Mouse (Mus musculus): Measurements from ENCODE around the gene Ddi2. TPM values are rescaled to one million over a fixed set of nuclear protein-coding genes. Genes with fewer than 3 reads are reported as not detected.
A peak's percentile ranks its signal among the peaks of the same experiment; 100 is the strongest.

The Ddi2 gene
- polyA plus RNA-seq, 1 experiment from 2014 or later = 16.0 TPM

DNA sequence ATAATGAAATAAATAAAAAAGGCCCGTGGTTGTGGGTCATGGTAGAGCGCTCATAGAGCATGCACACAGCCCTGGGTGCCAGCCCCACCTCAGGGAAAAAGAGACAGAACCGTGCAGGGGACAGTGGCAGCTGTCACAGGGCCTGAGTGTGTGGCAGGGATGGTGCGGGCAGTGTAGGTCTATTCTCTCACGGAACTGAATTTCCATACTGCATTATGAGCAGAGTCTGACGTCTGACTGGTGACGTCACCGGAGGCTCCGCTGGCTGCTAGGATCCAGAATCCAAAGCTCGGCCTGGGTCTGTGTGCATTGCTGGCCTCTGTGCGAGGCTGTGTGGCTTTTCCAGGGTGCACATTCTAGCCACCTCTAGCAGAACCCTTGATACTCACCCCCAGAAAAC, 62.3 kb downstream of the Ddi2 start:
- H3K9ac ChIP-seq = peak overlapping the region; percentile 35; the same call in 1 of the 2 replicates
- 80% methylated on average over 11 of the region's 11 CpGs for WGBS
- no peak overlapping the region for H3K27ac ChIP-seq
- H3K4me1 ChIP-seq (replicated peaks) = peaks cover 32% of the 10 kb centered on the region
- no peak overlapping the region for H3K4me3 ChIP-seq
- no peak for ATAC-seq (ENCODE audit: low FRiP score)
- H3K27me3 ChIP-seq = no peaks in the 10 kb centered on the region
- H3K4me2 ChIP-seq = no peak overlapping the region
- no peaks in the 10 kb centered on the region for H3K9me3 ChIP-seq
- peaks cover 23% of the 10 kb centered on the region for H3K36me3 ChIP-seq

DNA sequence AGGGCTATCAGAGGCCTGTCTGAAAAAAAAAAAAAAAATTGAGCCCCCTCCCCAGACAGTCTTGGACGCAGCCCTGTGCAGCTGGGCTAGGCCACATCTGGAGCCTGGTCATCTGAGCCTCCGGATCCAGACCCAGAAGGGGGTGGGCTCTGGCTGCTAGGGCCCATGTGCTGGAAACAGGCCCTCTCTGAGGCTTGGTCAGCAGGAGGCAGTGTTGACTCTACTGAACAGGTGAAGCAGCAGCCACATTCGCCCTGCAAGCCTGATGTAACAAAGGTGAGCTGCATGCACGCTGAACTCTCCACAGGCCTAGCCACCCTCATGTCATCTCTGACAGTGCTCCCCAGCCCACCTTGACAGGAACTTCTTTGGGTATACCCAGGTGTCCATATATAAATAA, 63.5 kb downstream of the Ddi2 start:
- no peaks in the 10 kb centered on the region for H3K27me3 ChIP-seq
- no peak for ATAC-seq (ENCODE audit: low FRiP score)

DNA sequence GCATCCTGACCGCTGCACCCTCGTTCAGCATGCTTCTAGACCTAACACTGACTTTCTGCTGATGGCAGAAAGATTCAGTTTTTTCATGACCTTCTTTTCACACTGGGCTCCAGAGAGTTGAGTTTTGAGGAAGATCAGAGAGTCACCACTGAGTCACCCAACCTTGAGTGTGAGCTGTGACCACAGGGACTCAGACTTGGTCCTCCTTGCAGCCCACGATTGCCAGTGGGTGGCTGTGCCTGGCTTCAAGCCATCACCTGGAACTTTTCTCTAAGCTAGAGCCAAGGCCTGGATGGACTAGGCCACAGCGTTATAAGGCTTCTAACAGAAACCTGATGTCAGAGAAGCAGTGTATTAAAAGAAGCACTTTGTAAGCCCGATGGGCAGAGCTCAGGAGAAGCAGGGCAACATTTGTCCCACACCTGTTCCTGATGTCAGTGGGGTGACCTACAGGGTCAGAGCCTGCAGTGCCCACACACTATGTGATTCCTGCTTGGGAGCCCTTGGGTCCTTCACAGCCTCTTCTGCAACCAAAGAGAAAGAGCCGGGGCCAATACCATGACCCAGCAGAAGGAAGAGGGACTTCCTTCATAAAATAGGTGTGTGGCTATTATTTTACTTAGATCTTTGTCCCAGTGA, 64.3 kb downstream of the Ddi2 start:
- 93% methylated on average over 6 of the region's 6 CpGs for WGBS

More for the DNA sequence above, 63.5 kb downstream of the Ddi2 start:
- Histone ChIP-seq H3K9ac (no peak overlapping the region), H3K27ac (no peak overlapping the region), H3K36me3 (peaks cover 23% of the 10 kb centered on the region), H3K9me3 (no peaks in the 10 kb centered on the region), H3K4me1 (replicated peaks) (peaks cover 30% of the 10 kb centered on the region), H3K4me3 (no peak overlapping the region), H3K4me2 (no peak overlapping the region)
- WGBS = 68% methylated on average over 4 of the region's 4 CpGs

DNA sequence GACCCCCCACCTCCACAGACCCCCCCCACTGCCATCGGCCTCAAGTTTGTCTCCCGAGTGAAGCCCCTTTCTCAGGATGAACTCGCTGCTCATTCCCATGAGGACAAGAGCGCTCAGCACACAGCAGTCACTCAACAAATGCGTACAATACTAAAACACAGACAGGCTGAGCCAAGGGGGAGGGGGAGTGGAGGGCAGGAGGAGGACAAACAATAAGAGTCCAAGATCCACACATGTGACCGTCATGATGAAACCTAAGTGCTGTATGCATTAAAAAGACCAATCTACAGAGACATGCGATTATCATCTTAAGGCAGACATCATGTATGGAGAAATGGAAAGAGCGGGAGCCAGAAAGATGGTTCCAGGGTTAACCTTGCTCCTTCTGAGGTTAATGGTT, 66.3 kb downstream of the Ddi2 start:
- ATAC-seq (ENCODE audit: low FRiP score) = no peak
- Histone ChIP-seq H3K4me3 (no peak overlapping the region), H3K4me1 (replicated peaks) (peaks cover 34% of the 10 kb centered on the region), H3K4me2 (no peak overlapping the region), H3K27ac (peak overlapping the region; percentile 52; the same call in 1 of the 2 replicates), H3K36me3 (peaks cover 37% of the 10 kb centered on the region), H3K27me3 (no peaks in the 10 kb centered on the region), H3K9me3 (no peaks in the 10 kb centered on the region), H3K9ac (no peak overlapping the region)
- WGBS = 60% methylated on average over 8 of the region's 8 CpGs

More for the DNA sequence above, 64.3 kb downstream of the Ddi2 start:
- Histone ChIP-seq H3K27me3 (no peaks in the 10 kb centered on the region), H3K9me3 (no peaks in the 10 kb centered on the region), H3K27ac (no peak overlapping the region), H3K4me3 (no peak overlapping the region), H3K4me1 (replicated peaks) (peaks cover 31% of the 10 kb centered on the region), H3K36me3 (peaks cover 25% of the 10 kb centered on the region), H3K9ac (no peak overlapping the region), H3K4me2 (no peak overlapping the region)
- ATAC-seq (ENCODE audit: low FRiP score) = no peak

DNA sequence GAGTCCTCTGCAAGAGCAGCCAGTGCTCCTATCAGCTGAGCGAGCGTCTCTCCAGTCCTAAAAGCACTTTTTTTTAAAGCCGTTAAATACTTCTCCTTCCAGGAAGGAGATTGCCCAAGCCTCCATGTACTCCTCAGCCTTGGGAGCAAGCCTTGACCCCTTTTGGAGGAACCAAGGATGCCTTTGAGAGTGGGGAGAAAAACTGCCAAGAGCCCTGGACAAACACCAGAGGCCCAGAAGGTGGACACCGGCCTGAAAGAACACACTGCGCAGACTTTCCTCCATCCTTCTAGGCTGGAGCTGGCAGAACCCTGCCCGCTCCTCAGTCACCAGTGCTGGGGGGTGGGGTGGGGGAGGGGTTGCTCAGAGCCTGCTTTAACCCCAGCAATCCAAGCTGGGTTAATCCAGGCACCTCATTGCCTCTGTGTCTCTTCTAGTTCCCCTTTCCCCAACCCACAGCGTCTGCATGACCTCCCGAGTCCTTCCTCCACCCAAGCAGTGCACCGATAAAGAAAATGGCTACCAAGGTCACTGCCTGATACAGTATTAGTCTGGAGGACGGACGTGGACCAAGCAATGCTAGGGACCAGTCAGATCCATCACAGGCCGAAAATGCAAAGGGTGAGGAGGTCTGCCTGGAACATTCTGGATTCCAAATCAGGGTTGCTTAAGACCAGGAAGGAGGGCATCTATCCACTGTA, 67.2 kb downstream of the Ddi2 start:
- WGBS = 86% methylated on average over 12 of the region's 12 CpGs
- H3K27ac ChIP-seq = no peak overlapping the region

DNA sequence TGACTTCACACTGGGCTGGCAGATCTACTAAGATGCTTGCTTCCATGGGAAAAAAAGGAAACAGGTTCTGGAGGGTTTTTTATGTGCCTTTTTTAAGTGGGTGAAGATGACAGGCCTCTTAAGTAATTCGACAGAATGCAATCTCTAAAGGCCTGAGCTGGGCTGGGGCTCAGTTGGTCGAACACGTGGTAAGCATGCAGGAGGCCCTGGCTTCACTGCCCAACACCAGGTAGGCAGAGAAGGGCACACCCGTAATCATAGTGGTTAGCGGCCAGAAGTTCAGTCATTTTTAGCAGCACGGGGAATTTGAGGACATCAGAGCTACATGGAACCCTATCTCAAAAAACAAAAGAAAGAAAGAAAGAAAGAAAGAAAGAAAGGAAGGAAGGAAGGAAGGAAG, 68.7 kb downstream of the Ddi2 start:
- 92% methylated on average over 6 of the region's 6 CpGs for WGBS
- ATAC-seq (ENCODE audit: low FRiP score) = no peak
- Histone ChIP-seq H3K9ac (peak overlapping the region; percentile 24; the same call in 1 of the 2 replicates), H3K4me2 (no peak overlapping the region), H3K27ac (peak overlapping the region; percentile 66), H3K27me3 (no peaks in the 10 kb centered on the region), H3K36me3 (peaks cover 25% of the 10 kb centered on the region), H3K4me1 (replicated peaks) (peaks cover 45% of the 10 kb centered on the region), H3K4me3 (no peak overlapping the region), H3K9me3 (no peaks in the 10 kb centered on the region)

More for the DNA sequence above, 67.2 kb downstream of the Ddi2 start:
- H3K27me3 ChIP-seq = no peaks in the 10 kb centered on the region
- no peak overlapping the region for H3K9ac ChIP-seq
- H3K4me1 ChIP-seq (replicated peaks) = peaks cover 41% of the 10 kb centered on the region
- no peak overlapping the region for H3K4me3 ChIP-seq
- H3K4me2 ChIP-seq = no peak overlapping the region
- no peak for ATAC-seq (ENCODE audit: low FRiP score)
- H3K36me3 ChIP-seq = peaks cover 37% of the 10 kb centered on the region
- no peaks in the 10 kb centered on the region for H3K9me3 ChIP-seq

DNA sequence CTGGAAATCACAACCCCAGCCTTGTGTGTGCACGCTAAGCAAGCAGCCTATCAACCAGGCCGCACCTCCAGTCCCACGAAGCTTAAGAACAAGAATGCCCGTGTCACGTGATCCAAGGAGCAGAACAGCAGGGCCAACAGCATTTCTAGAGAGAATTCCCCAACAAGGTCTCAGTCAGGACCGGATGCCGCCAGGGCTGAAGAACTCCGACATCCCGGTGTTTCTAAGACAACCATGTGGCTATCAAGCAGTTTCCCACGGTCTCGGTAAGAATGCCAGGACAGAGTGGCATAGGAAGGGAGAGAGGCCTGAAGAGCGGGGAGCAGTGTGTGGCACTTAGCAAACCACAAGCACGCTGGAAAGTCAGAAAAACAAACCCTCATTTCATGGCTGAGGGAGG, 69.4 kb downstream of the Ddi2 start:
- Histone ChIP-seq H3K9ac (peak overlapping the region; percentile 24; the same call in 1 of the 2 replicates), H3K36me3 (peaks cover 26% of the 10 kb centered on the region), H3K27me3 (no peaks in the 10 kb centered on the region), H3K4me3 (no peak overlapping the region), H3K4me2 (no peak overlapping the region), H3K27ac (peak overlapping the region; percentile 66), H3K4me1 (replicated peaks) (peaks cover 52% of the 10 kb centered on the region), H3K9me3 (no peaks in the 10 kb centered on the region)
- ATAC-seq (ENCODE audit: low FRiP score) = no peak
- 88% methylated on average over 13 of the region's 13 CpGs for WGBS

DNA sequence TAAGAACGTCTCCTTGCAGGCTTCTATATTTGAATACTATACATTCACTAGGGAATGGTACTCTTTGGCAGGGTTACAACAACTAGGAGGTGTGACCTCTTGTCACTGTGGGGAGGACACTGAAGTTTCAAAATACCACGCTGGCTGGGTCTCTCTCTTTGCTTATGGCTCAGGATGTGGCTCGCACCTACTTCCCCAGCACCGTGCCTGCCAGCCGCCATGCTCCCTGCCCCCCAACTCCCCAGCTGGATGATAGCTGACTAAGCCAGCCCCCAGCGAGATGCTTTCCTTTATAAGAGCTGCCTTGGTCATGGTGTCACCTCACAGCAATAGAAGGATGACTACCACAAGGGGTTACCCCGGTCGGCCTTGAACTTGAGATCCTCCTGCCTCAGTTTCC, 70.2 kb downstream of the Ddi2 start:
- no peak overlapping the region for H3K4me2 ChIP-seq
- no peak for ATAC-seq (ENCODE audit: low FRiP score)
- H3K9ac ChIP-seq = no peak overlapping the region
- 95% methylated on average over 8 of the region's 8 CpGs for WGBS
- H3K4me1 ChIP-seq (replicated peaks) = peaks cover 55% of the 10 kb centered on the region
- H3K9me3 ChIP-seq = no peaks in the 10 kb centered on the region
- no peak overlapping the region for H3K27ac ChIP-seq
- peaks cover 29% of the 10 kb centered on the region for H3K36me3 ChIP-seq
- no peaks in the 10 kb centered on the region for H3K27me3 ChIP-seq
- no peak overlapping the region for H3K4me3 ChIP-seq

DNA sequence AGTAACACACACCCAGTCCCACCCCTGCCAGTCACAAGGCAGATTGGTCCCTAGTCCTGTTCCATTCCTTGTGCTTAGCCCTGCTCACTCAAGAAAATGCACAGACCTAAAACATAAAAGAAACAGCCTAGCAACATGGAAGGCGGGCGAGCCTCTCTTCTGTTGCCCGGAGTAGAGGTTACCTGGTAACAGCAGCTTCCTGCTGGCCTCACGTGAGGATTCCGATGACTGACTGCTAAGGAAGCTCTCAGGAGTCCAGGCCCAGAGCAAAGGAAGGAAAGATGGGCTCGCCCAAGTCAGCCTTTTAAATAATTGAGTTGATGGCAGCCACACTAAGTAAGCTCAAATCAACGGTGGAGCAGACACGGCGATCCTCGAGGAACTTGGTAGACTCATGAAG, 71.3 kb downstream of the Ddi2 start:
- ATAC-seq (ENCODE audit: low FRiP score) = no peak
- WGBS = 83% methylated on average over 10 of the region's 10 CpGs
- H3K9me3 ChIP-seq = no peaks in the 10 kb centered on the region
- no peaks in the 10 kb centered on the region for H3K27me3 ChIP-seq
- H3K27ac ChIP-seq = peak overlapping the region; percentile 15; the same call in 1 of the 2 replicates
- H3K4me2 ChIP-seq = no peak overlapping the region
- no peak overlapping the region for H3K4me3 ChIP-seq
- peaks cover 49% of the 10 kb centered on the region for H3K4me1 ChIP-seq (replicated peaks)
- no peak overlapping the region; the same call in 1 of the 2 replicates for H3K9ac ChIP-seq
- H3K36me3 ChIP-seq = peaks cover 32% of the 10 kb centered on the region

DNA sequence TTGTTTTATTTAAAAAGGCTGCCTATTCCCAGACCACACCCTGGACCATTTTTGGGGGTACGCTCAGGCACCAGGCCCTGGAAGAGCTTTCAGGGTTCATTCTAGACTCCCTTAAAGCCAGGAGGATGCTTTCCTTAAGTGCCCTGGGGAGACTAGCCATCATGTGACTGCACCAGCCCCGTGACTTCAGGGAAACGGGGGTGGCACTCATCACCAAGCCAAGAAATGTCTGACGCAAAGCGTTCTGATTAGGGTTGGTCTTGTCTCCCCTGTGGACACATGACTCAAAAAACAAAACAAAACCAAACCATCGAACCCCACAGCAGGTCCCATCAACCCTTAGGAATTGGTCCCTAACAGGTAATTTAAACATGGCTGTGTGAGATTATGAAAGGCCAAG, 71.9 kb downstream of the Ddi2 start:
- H3K9me3 ChIP-seq = no peaks in the 10 kb centered on the region
- peaks cover 32% of the 10 kb centered on the region for H3K36me3 ChIP-seq
- peaks cover 47% of the 10 kb centered on the region for H3K4me1 ChIP-seq (replicated peaks)
- no peaks in the 10 kb centered on the region for H3K27me3 ChIP-seq
- H3K4me3 ChIP-seq = no peak overlapping the region
- H3K4me2 ChIP-seq = no peak overlapping the region
- H3K27ac ChIP-seq = no peak overlapping the region; the same call in 1 of the 2 replicates
- no peak for ATAC-seq (ENCODE audit: low FRiP score)
- no peak overlapping the region for H3K9ac ChIP-seq
- WGBS = 86% methylated on average over 6 of the region's 6 CpGs

DNA sequence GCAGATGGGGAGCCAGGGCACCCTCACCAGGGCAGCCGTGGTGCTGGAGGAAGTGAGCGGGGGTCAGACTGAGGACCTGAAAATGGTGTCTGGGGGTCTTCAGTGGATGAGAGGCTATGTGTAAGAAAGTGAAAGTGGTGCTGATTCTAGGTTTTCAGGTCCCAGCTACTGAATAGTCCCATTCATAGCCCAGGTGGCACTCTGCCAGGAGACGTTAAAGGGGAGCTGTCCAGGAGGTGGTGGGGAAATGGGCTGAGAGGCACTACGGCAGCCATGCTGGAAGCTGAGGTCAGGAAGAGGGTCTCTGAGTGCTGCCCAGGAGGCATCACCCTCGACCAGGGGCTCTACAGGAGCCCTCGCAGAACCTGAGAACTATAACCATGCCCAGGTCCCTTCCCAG, 74.0 kb downstream of the Ddi2 start:
- WGBS = 62% methylated on average over 6 of the region's 6 CpGs

DNA sequence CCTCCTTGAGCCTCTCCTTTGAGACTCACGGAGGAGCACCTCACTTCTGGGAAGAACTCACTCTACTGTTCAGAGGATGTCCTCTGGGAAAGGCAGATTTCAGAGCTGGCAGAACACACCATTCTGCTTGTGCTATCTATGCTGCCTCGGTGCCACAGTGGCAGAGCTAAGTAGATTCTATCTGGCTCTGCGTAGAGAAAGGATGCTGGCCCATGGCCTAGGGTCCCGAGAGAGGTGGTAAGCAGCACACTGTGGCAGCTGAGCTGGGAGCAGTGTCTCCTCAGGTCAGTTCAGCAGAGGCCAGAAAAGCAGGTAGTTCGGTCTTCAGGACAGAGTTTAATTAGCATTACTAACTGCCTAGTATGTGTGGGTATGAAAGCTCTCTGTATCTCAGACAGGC, 75.0 kb downstream of the Ddi2 start:
- H3K4me3 ChIP-seq = no peak overlapping the region
- H3K9me3 ChIP-seq = no peaks in the 10 kb centered on the region
- H3K4me1 ChIP-seq (replicated peaks) = peaks cover 41% of the 10 kb centered on the region
- ATAC-seq (ENCODE audit: low FRiP score) = no peak
- WGBS = 95% methylated on average over 5 of the region's 5 CpGs
- H3K27me3 ChIP-seq = no peaks in the 10 kb centered on the region
- no peak overlapping the region for H3K9ac ChIP-seq
- no peak overlapping the region for H3K27ac ChIP-seq
- peaks cover 24% of the 10 kb centered on the region for H3K36me3 ChIP-seq
- H3K4me2 ChIP-seq = no peak overlapping the region

More for the DNA sequence above, 74.0 kb downstream of the Ddi2 start:
- Histone ChIP-seq H3K4me1 (replicated peaks) (peaks cover 40% of the 10 kb centered on the region), H3K9me3 (no peaks in the 10 kb centered on the region), H3K36me3 (peaks cover 32% of the 10 kb centered on the region), H3K4me2 (0 out of 2 replicates have a peak overlapping the region, but pooled peaks have one; percentile 19), H3K4me3 (no peak overlapping the region), H3K27ac (peak overlapping the region; percentile 70), H3K27me3 (no peaks in the 10 kb centered on the region), H3K9ac (no peak overlapping the region)
- ATAC-seq (ENCODE audit: low FRiP score) = no peak

DNA sequence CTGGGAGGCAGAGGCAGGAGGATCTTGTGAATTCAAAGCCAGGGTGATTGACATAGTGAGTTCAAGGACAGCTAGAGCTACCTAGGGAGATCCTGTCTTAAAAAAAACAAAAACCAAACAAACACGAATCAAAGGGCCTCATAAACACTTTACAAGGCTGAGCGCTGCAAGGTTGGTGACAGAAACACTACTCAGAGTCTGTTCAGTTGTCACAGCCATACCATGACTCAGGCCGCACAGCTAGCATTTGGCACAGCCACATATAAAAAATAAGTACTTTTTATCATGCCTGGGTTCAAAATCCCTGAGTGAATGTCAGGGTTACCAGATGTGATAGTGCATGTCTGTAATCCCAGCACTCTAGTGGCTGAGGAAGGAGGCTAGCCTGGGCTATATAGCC, 76.0 kb downstream of the Ddi2 start:
- Histone ChIP-seq H3K4me1 (replicated peaks) (peaks cover 42% of the 10 kb centered on the region), H3K9ac (no peak overlapping the region), H3K4me3 (no peak overlapping the region), H3K36me3 (peaks cover 25% of the 10 kb centered on the region), H3K4me2 (no peak overlapping the region), H3K27ac (no peak overlapping the region), H3K9me3 (no peaks in the 10 kb centered on the region), H3K27me3 (no peaks in the 10 kb centered on the region)
- 88% methylated on average over 3 of the region's 3 CpGs for whole genome bisulfite sequencing
- ATAC-seq (ENCODE audit: low FRiP score) = no peak
